Mouse (Mus musculus): ENCODE data around the gene Taf4. TPM values are rescaled to one million over a fixed set of nuclear protein-coding genes. Genes with fewer than 3 reads are reported as not detected.

Taf4 gene
- polyA plus RNA-seq, 2 experiments, result 3.9 to 15.2 TPM

DNA sequence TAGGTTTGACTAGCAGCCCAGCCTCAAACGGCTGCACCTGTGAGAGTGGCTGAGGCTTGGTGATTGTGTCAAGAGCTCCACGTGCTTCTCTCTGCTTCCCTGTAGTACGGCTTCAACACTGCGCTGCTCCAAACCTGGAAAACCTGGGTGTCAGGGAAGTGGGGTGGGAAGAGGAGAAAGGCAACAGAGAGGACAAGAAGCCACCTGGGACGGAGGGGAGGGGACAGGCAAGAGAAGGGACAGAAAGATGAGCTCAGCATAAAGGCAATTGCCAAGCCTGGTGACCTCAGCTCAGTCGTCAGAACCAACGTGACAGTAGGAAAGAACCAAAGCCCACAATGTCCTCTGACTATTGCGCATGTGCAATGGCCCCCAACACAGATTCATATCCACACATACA is 44.5 kb upstream of the Taf4 start:
- no peak overlapping the region for H3K27ac ChIP-seq (replicated peaks; ENCODE audit: low read depth, low read length)
- H3K4me3 ChIP-seq (replicated peaks; ENCODE audit: low read length), result no peak overlapping the region
- no peak for ATAC-seq (ENCODE audit: low FRiP score, low read depth)
- no peak for DNase-seq (ENCODE audit: low spot score)
- no peak for TF ChIP-seq POLR2A (IDR thresholded peaks at IDR 0.05; ENCODE audit: borderline replicate concordance, extremely low read depth, insufficient read depth, insufficient read length)
- peaks cover 21% of the 10 kb centered on the region for H3K4me1 ChIP-seq (ENCODE audit: control insufficient read depth, insufficient read depth, low read length)
- no peaks in the 10 kb centered on the region for H3K9me3 ChIP-seq (ENCODE audit: control insufficient read depth, low read length)
- H3K27me3 ChIP-seq (ENCODE audit: control insufficient read depth, insufficient read depth, low read length), result no peaks in the 10 kb centered on the region
- no peak overlapping the region for H3K9ac ChIP-seq (ENCODE audit: low read depth, low read length, severe bottlenecking)
- H3K36me3 ChIP-seq (ENCODE audit: control insufficient read depth, insufficient read depth, low read length), result no peaks in the 10 kb centered on the region
- WGBS, result 76% methylated on average over 8 of the region's 8 CpGs
- H3K4me2 ChIP-seq (replicated peaks; ENCODE audit: low read depth, low read length, severe bottlenecking), result no peak overlapping the region

DNA sequence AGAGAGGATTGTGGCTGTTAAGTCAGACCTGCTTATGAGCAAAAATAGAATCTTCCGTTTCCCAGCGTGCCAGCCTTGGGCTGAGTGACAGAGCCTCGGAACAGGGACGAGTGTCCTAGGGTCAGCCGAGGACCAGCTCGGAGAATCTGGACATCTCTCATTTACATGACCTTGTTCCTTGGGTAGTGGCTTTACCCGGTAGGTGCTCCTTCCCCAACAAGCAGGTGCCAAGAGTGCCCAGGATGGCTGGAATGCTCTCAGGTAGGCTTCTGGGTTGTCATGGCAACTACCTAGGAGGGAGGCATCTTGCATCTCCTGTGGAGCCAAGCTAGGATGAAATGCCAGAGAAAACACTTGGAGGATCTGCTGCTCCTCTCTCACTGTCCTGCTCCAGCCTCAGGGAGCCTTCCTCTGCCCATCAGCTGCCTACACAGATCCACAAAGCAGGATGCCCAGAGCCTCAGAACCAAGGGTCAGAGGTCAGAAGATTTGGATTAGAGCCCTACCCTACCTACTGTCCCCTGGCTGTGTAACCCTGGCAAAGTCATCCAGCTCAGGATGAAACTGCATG is 43.7 kb upstream of the Taf4 start:
- Histone ChIP-seq H3K9me3 (ENCODE audit: control insufficient read depth, low read length) (no peaks in the 10 kb centered on the region), H3K27ac (replicated peaks; ENCODE audit: low read depth, low read length) (no peak overlapping the region), H3K9ac (ENCODE audit: low read depth, low read length, severe bottlenecking) (no peak overlapping the region), H3K27me3 (ENCODE audit: control insufficient read depth, insufficient read depth, low read length) (no peaks in the 10 kb centered on the region), H3K4me3 (replicated peaks; ENCODE audit: low read length) (no peak overlapping the region), H3K36me3 (ENCODE audit: control insufficient read depth, insufficient read depth, low read length) (no peaks in the 10 kb centered on the region), H3K4me2 (replicated peaks; ENCODE audit: low read depth, low read length, severe bottlenecking) (no peak overlapping the region), H3K4me1 (ENCODE audit: control insufficient read depth, insufficient read depth, low read length) (peaks cover 20% of the 10 kb centered on the region)
- WGBS, result 70% methylated on average over 7 of the region's 7 CpGs
- no peak for TF ChIP-seq POLR2A (IDR thresholded peaks at IDR 0.05; ENCODE audit: borderline replicate concordance, extremely low read depth, insufficient read depth, insufficient read length)
- ATAC-seq (ENCODE audit: low FRiP score, low read depth), result no peak
- no peak for DNase-seq (ENCODE audit: low spot score)

DNA sequence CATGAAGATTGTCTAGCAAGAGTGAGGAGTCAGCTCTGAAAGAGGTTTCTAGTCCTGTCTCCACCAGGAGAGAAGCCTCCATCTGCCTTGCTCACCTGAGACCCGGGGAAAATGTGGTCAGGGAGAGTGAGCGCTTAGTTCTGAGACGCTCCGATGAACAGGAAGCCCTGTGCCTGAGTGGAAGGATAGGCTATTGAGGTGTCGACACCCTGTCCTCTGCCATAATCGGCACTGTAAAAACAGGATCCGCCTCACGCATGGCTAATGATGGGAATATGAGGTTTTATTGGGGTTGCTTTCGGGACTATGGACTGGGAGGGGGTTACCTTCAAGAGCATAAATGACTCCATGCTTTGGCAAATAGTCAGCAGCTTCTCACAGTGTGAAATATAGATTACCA is 42.1 kb upstream of the Taf4 start:
- Histone ChIP-seq H3K9ac (ENCODE audit: low read depth, low read length, severe bottlenecking) (no peak overlapping the region), H3K27ac (replicated peaks; ENCODE audit: low read depth, low read length) (no peak overlapping the region), H3K9me3 (ENCODE audit: control insufficient read depth, low read length) (no peaks in the 10 kb centered on the region), H3K4me2 (replicated peaks; ENCODE audit: low read depth, low read length, severe bottlenecking) (no peak overlapping the region), H3K27me3 (ENCODE audit: control insufficient read depth, insufficient read depth, low read length) (no peaks in the 10 kb centered on the region), H3K4me1 (ENCODE audit: control insufficient read depth, insufficient read depth, low read length) (peaks cover 17% of the 10 kb centered on the region), H3K4me3 (replicated peaks; ENCODE audit: low read length) (no peak overlapping the region), H3K36me3 (ENCODE audit: control insufficient read depth, insufficient read depth, low read length) (no peaks in the 10 kb centered on the region)
- TF ChIP-seq POLR2A (IDR thresholded peaks at IDR 0.05; ENCODE audit: borderline replicate concordance, extremely low read depth, insufficient read depth, insufficient read length), result no peak
- 67% methylated on average over 9 of the region's 9 CpGs for whole genome bisulfite sequencing
- no peak for DNase-seq (ENCODE audit: low spot score)
- no peak for ATAC-seq (ENCODE audit: low FRiP score, low read depth)

DNA sequence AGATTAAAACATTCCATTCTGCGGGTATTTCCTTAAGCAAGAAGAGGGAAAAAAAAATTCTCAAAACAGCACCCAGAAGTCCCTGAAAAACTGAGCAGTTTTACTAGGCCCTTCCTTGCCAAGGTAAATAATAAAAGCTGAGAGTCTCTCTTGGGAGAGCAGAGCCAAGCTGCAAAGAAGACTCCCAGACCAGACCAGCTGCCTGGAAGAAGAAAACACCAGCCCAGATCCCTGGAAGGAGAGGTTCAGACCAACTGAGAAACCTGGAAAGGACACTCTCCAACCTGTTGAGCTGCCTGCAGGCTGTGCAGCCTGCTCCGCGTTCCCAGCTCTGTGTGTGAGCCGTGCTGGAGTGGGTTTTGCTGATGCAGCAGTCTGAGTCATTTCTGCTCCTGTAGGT is 41.2 kb upstream of the Taf4 start:
- no peaks in the 10 kb centered on the region for H3K9me3 ChIP-seq (ENCODE audit: control insufficient read depth, low read length)
- H3K9ac ChIP-seq (ENCODE audit: low read depth, low read length, severe bottlenecking), result no peak overlapping the region
- no peak overlapping the region for H3K4me3 ChIP-seq (replicated peaks; ENCODE audit: low read length)
- no peak for ATAC-seq (ENCODE audit: low FRiP score, low read depth)
- TF ChIP-seq POLR2A (IDR thresholded peaks at IDR 0.05; ENCODE audit: borderline replicate concordance, extremely low read depth, insufficient read depth, insufficient read length), result no peak
- no peak overlapping the region for H3K27ac ChIP-seq (replicated peaks; ENCODE audit: low read depth, low read length)
- DNase-seq (ENCODE audit: low spot score), result no peak
- no peaks in the 10 kb centered on the region for H3K27me3 ChIP-seq (ENCODE audit: control insufficient read depth, insufficient read depth, low read length)
- H3K4me2 ChIP-seq (replicated peaks; ENCODE audit: low read depth, low read length, severe bottlenecking), result no peak overlapping the region
- no peaks in the 10 kb centered on the region for H3K36me3 ChIP-seq (ENCODE audit: control insufficient read depth, insufficient read depth, low read length)
- H3K4me1 ChIP-seq (ENCODE audit: control insufficient read depth, insufficient read depth, low read length), result peaks cover 17% of the 10 kb centered on the region
- WGBS, result 43% methylated on average over 4 of the region's 4 CpGs

DNA sequence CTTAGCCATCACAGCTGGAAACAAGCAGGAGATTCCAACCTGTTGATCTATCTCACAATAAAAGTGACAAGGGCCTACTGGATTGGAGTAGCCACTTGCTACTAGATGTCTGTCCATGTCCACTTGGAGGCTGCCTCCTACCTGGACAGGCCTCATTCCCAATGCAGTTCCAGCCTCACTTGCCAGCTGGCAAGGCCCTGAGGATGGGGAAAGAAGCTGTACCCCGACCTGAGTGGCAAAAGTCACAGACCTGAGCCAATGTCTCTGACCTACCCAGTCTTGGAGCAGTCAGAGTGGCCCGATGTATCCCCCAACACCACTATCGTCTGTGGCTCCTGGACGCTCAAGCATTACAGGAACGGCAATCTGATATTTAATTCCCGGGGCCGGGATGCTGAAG is 37.2 kb upstream of the Taf4 start:
- Histone ChIP-seq H3K4me2 (replicated peaks; ENCODE audit: low read depth, low read length, severe bottlenecking) (no peak overlapping the region), H3K4me1 (ENCODE audit: control insufficient read depth, insufficient read depth, low read length) (peaks cover 14% of the 10 kb centered on the region), H3K27ac (replicated peaks; ENCODE audit: low read depth, low read length) (no peak overlapping the region), H3K9ac (ENCODE audit: low read depth, low read length, severe bottlenecking) (no peak overlapping the region), H3K36me3 (ENCODE audit: control insufficient read depth, insufficient read depth, low read length) (no peaks in the 10 kb centered on the region), H3K27me3 (ENCODE audit: control insufficient read depth, insufficient read depth, low read length) (no peaks in the 10 kb centered on the region), H3K4me3 (replicated peaks; ENCODE audit: low read length) (no peak overlapping the region), H3K9me3 (ENCODE audit: control insufficient read depth, low read length) (no peaks in the 10 kb centered on the region)
- DNase-seq (ENCODE audit: low spot score) (no peak), ATAC-seq (ENCODE audit: low FRiP score, low read depth) (no peak)
- no peak for TF ChIP-seq POLR2A (IDR thresholded peaks at IDR 0.05; ENCODE audit: borderline replicate concordance, extremely low read depth, insufficient read depth, insufficient read length)
- WGBS, result 82% methylated on average over 7 of the region's 7 CpGs

DNA sequence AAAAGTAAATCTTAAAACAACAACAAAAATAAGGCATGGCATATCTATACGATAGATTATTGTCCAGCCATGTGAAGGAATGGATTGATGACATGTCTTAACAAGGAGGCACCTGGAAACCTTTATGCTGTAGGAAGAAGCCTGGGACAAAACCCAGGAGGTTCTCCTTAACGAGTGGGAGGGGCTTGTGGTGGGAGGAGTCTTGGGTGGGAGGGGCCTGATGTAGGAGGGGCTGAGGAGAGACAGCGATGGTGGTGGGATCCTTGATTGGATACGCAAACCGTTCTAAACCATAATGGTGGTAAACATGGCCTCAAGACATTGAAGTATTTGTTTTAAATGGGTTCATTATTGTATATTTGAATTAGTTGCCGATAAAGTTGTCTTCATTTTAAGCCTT is 34.9 kb upstream of the Taf4 start:
- TF ChIP-seq POLR2A (IDR thresholded peaks at IDR 0.05; ENCODE audit: borderline replicate concordance, extremely low read depth, insufficient read depth, insufficient read length), result no peak
- H3K9me3 ChIP-seq (ENCODE audit: control insufficient read depth, low read length), result no peaks in the 10 kb centered on the region
- no peaks in the 10 kb centered on the region for H3K4me1 ChIP-seq (ENCODE audit: control insufficient read depth, insufficient read depth, low read length)
- H3K36me3 ChIP-seq (ENCODE audit: control insufficient read depth, insufficient read depth, low read length), result no peaks in the 10 kb centered on the region
- no peak overlapping the region for H3K4me3 ChIP-seq (replicated peaks; ENCODE audit: low read length)
- DNase-seq (ENCODE audit: low spot score) (no peak), ATAC-seq (ENCODE audit: low FRiP score, low read depth) (no peak)
- H3K9ac ChIP-seq (ENCODE audit: low read depth, low read length, severe bottlenecking), result no peak overlapping the region
- H3K4me2 ChIP-seq (replicated peaks; ENCODE audit: low read depth, low read length, severe bottlenecking), result no peak overlapping the region
- H3K27ac ChIP-seq (replicated peaks; ENCODE audit: low read depth, low read length), result no peak overlapping the region
- H3K27me3 ChIP-seq (ENCODE audit: control insufficient read depth, insufficient read depth, low read length), result no peaks in the 10 kb centered on the region
- WGBS, result 80% methylated on average over 6 of the region's 6 CpGs
